Mouse (Mus musculus) liver, embryonic 12.5 days (tissue): ENCODE measurements around the gene Acrbp. TPM values are rescaled to one million over a fixed set of nuclear protein-coding genes. Genes with fewer than 3 reads are reported as not detected.
A peak's percentile ranks its signal among the peaks of the same experiment; 100 is the strongest.

Experiments
- ATAC-seq: fragments of 200-750 bp; cut with Nextera tagmentation; 2 replicates; pipeline ENCODE4 v1.8.0; 2017; ENCODE audit warnings: moderate number of reproducible peaks, mild to moderate bottlenecking, moderate library complexity
- H3K27ac ChIP-seq: fragments of 300-500 bp; sonication (generic); 2 replicates; pipeline ENCODE4 v1.5.1; 2016; ENCODE audit warnings: mild to moderate bottlenecking
- H3K27me3 ChIP-seq: fragments of 300-500 bp; sonication (generic); replicated peaks from 2 replicates; pipeline ENCODE4 v1.6.1; 2016; ENCODE audit warnings: mild to moderate bottlenecking, moderate library complexity
- H3K36me3 ChIP-seq: fragments of 300-500 bp; sonication (generic); 2 replicates; pipeline ENCODE4 v1.6.1; 2016; ENCODE audit warnings: mild to moderate bottlenecking, moderate library complexity
- H3K4me1 ChIP-seq: fragments of 300-500 bp; sonication (generic); 2 replicates; pipeline ENCODE4 v1.6.1; 2016
- H3K4me2 ChIP-seq: fragments of 300-500 bp; sonication (generic); 2 replicates; pipeline ENCODE4 v1.6.1; 2016; ENCODE audit warnings: mild to moderate bottlenecking, moderate library complexity
- H3K4me3 ChIP-seq: fragments of 300-500 bp; sonication (generic); 2 replicates; pipeline ENCODE4 v1.5.1; 2016; ENCODE audit warnings: mild to moderate bottlenecking, moderate library complexity
- H3K9ac ChIP-seq: fragments of 300-500 bp; sonication (generic); 2 replicates; pipeline ENCODE4 v1.6.1; 2016; ENCODE audit warnings: mild to moderate bottlenecking, moderate library complexity
- H3K9me3 ChIP-seq: fragments of 300-500 bp; sonication (generic); replicated peaks from 2 replicates; pipeline ENCODE4 v1.6.1; 2016; ENCODE audit warnings: mild to moderate bottlenecking, moderate library complexity
- WGBS: fragments of 180-500 bp; shearing (Covaris S2); methylation state at CpG from one replicate; pipeline ENCODE4 v1.1.7; 2016; ENCODE audit not compliant: insufficient replicate concordance; 5-methylcytosine and 5-hydroxymethylcytosine counted together
- polyA plus RNA-seq: library from polyadenylated mRNA; unstranded; fragments of >200 nt; fragmentation: Nextera tagmentation; extraction: Ambion mirVana; gene quantifications from 2 replicates; pipeline ENCODE4 v1.2.1, GENCODE M21; 2016

Acrbp gene
- polyA plus RNA-seq, 1 experiment from 2014 or later = 3.7 TPM

GRCm38 (mm10) chr6:125092372-125092771, 42.9 kb downstream of the Acrbp start:
- Histone ChIP-seq H3K4me3 (no peak overlapping the region), H3K9me3 (no peaks in the 10 kb centered on the region), H3K27ac (peak overlapping the region; percentile 64), H3K27me3 (no peaks in the 10 kb centered on the region), H3K4me1 (peaks cover 59% of the 10 kb centered on the region), H3K4me2 (no peak overlapping the region), H3K36me3 (no peaks in the 10 kb centered on the region; the same call in 1 of the 2 replicates), H3K9ac (no peak overlapping the region)
- WGBS = 58% methylated on average over 5 of the region's 5 CpGs
- ATAC-seq = no peak

- Histone ChIP-seq H3K9ac (no peak overlapping the region), H3K4me1 (peaks cover 66% of the 10 kb centered on the region), H3K36me3 (peaks cover 22% of the 10 kb centered on the region), H3K27me3 (no peaks in the 10 kb centered on the region), H3K4me2 (no peak overlapping the region; the same call in 1 of the 2 replicates), H3K4me3 (no peak overlapping the region), H3K27ac (peak overlapping the region; percentile 95), H3K9me3 (no peaks in the 10 kb centered on the region)
- no peak for ATAC-seq
- 44% methylated on average over 3 of the region's 3 CpGs for WGBS
These were observed 45.4 kb downstream of the Acrbp start for GRCm38 (mm10) chr6:125094843-125095242.

- WGBS = 5% methylated on average over 39 of the region's 45 CpGs
- H3K4me1 ChIP-seq = peaks cover 62% of the 10 kb centered on the region
- peak within 1 kb of the TSS; percentile 96 for H3K9ac ChIP-seq
- peaks cover 30% of the 10 kb centered on the region for H3K36me3 ChIP-seq
- H3K4me3 ChIP-seq = peak within 1 kb of the TSS; percentile 98
- peak within 1 kb of the TSS; percentile 95 for H3K27ac ChIP-seq
- peak; percentile 73 for ATAC-seq
- no peaks in the 10 kb centered on the region for H3K27me3 ChIP-seq
- H3K4me2 ChIP-seq = peak within 1 kb of the TSS; percentile 99
- no peaks in the 10 kb centered on the region for H3K9me3 ChIP-seq
These were observed 46.1 kb downstream of the Acrbp start, which contains the start of gene Chd4 for GRCm38 (mm10) chr6:125095391-125096278. TSS of gene Chd4 (plus strand) at chr6:125095981.

GRCm38 (mm10) chr6:125096279-125096596, 46.7 kb downstream of the Acrbp start:
- peak; percentile 55 for ATAC-seq
- no peaks in the 10 kb centered on the region for H3K9me3 ChIP-seq

GRCm38 (mm10) chr6:125096597-125097345, 47.3 kb downstream of the Acrbp start:
- peaks cover 57% of the 10 kb centered on the region for H3K4me1 ChIP-seq
- H3K4me3 ChIP-seq = peak overlapping the region; percentile 98
- WGBS = under 1% methylated on average over 44 of the region's 44 CpGs
- peak overlapping the region; percentile 96 for H3K9ac ChIP-seq
- H3K36me3 ChIP-seq = peaks cover 42% of the 10 kb centered on the region
- no peaks in the 10 kb centered on the region for H3K9me3 ChIP-seq
- H3K27me3 ChIP-seq = no peaks in the 10 kb centered on the region
- peak overlapping the region; percentile 99 for H3K4me2 ChIP-seq
- ATAC-seq = peak; percentile 45
- H3K27ac ChIP-seq = peak overlapping the region; percentile 95

More at GRCm38 (mm10) chr6:125096279-125096596, 46.7 kb downstream of the Acrbp start:
- Histone ChIP-seq H3K4me3 (peak overlapping the region; percentile 98), H3K9ac (peak overlapping the region; percentile 96), H3K4me2 (peak overlapping the region; percentile 99), H3K27me3 (no peaks in the 10 kb centered on the region), H3K36me3 (peaks cover 36% of the 10 kb centered on the region), H3K4me1 (peaks cover 56% of the 10 kb centered on the region), H3K27ac (peak overlapping the region; percentile 95)
- WGBS = 0% methylated on average over 21 of the region's 32 CpGs

GRCm38 (mm10) chr6:125097346-125097689, 47.8 kb downstream of the Acrbp start:
- H3K4me2 ChIP-seq = peak overlapping the region; percentile 99
- no peaks in the 10 kb centered on the region for H3K9me3 ChIP-seq
- ATAC-seq = peak; percentile 16
- H3K36me3 ChIP-seq = peaks cover 47% of the 10 kb centered on the region
- peak overlapping the region; percentile 95 for H3K27ac ChIP-seq
- H3K27me3 ChIP-seq = no peaks in the 10 kb centered on the region
- peak overlapping the region; percentile 98 for H3K4me3 ChIP-seq
- 2% methylated on average over 12 of the region's 12 CpGs for WGBS
- peaks cover 62% of the 10 kb centered on the region for H3K4me1 ChIP-seq
- H3K9ac ChIP-seq = peak overlapping the region; percentile 96

GRCm38 (mm10) chr6:125097951-125098350, 48.5 kb downstream of the Acrbp start:
- ATAC-seq = no peak
- peak overlapping the region; percentile 96 for H3K9ac ChIP-seq
- H3K36me3 ChIP-seq = peaks cover 53% of the 10 kb centered on the region
- 52% methylated on average over 8 of the region's 8 CpGs for WGBS
- H3K4me3 ChIP-seq = peak overlapping the region; percentile 98
- no peaks in the 10 kb centered on the region for H3K27me3 ChIP-seq
- no peaks in the 10 kb centered on the region for H3K9me3 ChIP-seq
- H3K4me2 ChIP-seq = peak overlapping the region; percentile 99
- peaks cover 68% of the 10 kb centered on the region for H3K4me1 ChIP-seq
- H3K27ac ChIP-seq = peak overlapping the region; percentile 95; the same call in 1 of the 2 replicates

GRCm38 (mm10) chr6:125098513-125098912, 49.0 kb downstream of the Acrbp start:
- H3K27me3 ChIP-seq = no peaks in the 10 kb centered on the region
- ATAC-seq = no peak
- 57% methylated on average over 3 of the region's 3 CpGs for whole genome bisulfite sequencing
- peak overlapping the region; percentile 98 for H3K4me3 ChIP-seq
- H3K36me3 ChIP-seq = peaks cover 58% of the 10 kb centered on the region
- no peaks in the 10 kb centered on the region for H3K9me3 ChIP-seq
- H3K27ac ChIP-seq = no peak overlapping the region; the same call in 1 of the 2 replicates
- peak overlapping the region; percentile 96 for H3K9ac ChIP-seq
- peaks cover 72% of the 10 kb centered on the region for H3K4me1 ChIP-seq
- H3K4me2 ChIP-seq = peak overlapping the region; percentile 99

GRCm38 (mm10) chr6:125099421-125099971, 50.0 kb downstream of the Acrbp start:
- H3K36me3 ChIP-seq = peaks cover 68% of the 10 kb centered on the region
- WGBS = 70% methylated on average over 5 of the region's 5 CpGs
- H3K27me3 ChIP-seq = no peaks in the 10 kb centered on the region
- 0 out of 2 replicates have a peak overlapping the region, but pooled peaks have one; percentile 8 for H3K9ac ChIP-seq
- peaks cover 79% of the 10 kb centered on the region for H3K4me1 ChIP-seq
- H3K4me3 ChIP-seq = no peak overlapping the region
- H3K4me2 ChIP-seq = peak overlapping the region; percentile 99
- peak overlapping the region; percentile 53 for H3K27ac ChIP-seq
- no peaks in the 10 kb centered on the region for H3K9me3 ChIP-seq
- ATAC-seq = no peak

GRCm38 (mm10) chr6:125101444-125101843, 52.0 kb downstream of the Acrbp start:
- H3K9ac ChIP-seq = no peak overlapping the region
- peaks cover 71% of the 10 kb centered on the region for H3K4me1 ChIP-seq
- no peak overlapping the region for H3K27ac ChIP-seq
- no peak overlapping the region for H3K4me3 ChIP-seq
- no peaks in the 10 kb centered on the region for H3K27me3 ChIP-seq
- peaks cover 88% of the 10 kb centered on the region for H3K36me3 ChIP-seq
- no peak for ATAC-seq
- WGBS = 92% methylated on average over 9 of the region's 9 CpGs
- no peaks in the 10 kb centered on the region for H3K9me3 ChIP-seq
- H3K4me2 ChIP-seq = no peak overlapping the region

GRCm38 (mm10) chr6:125104223-125104622, 54.7 kb downstream of the Acrbp start:
- WGBS = 32% methylated on average over 4 of the region's 4 CpGs
- peak; percentile 100 for ATAC-seq
- H3K9me3 ChIP-seq = no peaks in the 10 kb centered on the region
- no peaks in the 10 kb centered on the region for H3K27me3 ChIP-seq
- H3K4me1 ChIP-seq = peaks cover 47% of the 10 kb centered on the region
- H3K4me3 ChIP-seq = no peak overlapping the region
- H3K4me2 ChIP-seq = peak overlapping the region; percentile 51
- peak overlapping the region; percentile 87 for H3K27ac ChIP-seq
- H3K36me3 ChIP-seq = peaks cover 99% of the 10 kb centered on the region
- H3K9ac ChIP-seq = peak overlapping the region; percentile 52; the same call in 1 of the 2 replicates
